Mouse (Mus musculus): ENCODE measurements at regions not wholly inside any gene's neighbourhood (a gene's known extent, or its start where the extent isn't known, plus 50 kb on each side); places are given as distances from the start of the nearest gene placed in this dataset.
A peak's percentile ranks its signal among the peaks of the same experiment; 100 is the strongest.

DNA sequence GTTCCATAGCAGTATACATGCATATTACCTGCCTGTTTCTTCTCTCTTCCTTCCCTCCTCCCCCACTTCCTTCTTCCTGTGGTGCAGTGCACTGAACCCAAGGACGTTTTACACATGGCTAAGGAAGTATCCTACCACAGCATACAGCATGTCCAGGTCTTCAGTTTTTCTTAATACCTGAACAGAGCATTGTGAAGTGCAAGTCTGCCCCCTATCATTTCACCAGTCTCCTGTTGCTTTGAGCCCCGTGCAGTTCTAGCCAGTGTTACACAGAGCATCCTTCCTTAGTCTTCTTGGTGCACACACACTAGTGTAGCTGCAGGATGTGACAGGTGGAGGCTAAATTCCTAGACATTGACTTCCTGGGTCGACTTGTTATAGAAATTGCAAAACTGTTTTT lies 53.7 kb upstream of the Foxb1 start:
- no peak for DNase-seq (ENCODE audit: inconsistent age in 2 of 2, low spot score in 1 of 2)

DNA sequence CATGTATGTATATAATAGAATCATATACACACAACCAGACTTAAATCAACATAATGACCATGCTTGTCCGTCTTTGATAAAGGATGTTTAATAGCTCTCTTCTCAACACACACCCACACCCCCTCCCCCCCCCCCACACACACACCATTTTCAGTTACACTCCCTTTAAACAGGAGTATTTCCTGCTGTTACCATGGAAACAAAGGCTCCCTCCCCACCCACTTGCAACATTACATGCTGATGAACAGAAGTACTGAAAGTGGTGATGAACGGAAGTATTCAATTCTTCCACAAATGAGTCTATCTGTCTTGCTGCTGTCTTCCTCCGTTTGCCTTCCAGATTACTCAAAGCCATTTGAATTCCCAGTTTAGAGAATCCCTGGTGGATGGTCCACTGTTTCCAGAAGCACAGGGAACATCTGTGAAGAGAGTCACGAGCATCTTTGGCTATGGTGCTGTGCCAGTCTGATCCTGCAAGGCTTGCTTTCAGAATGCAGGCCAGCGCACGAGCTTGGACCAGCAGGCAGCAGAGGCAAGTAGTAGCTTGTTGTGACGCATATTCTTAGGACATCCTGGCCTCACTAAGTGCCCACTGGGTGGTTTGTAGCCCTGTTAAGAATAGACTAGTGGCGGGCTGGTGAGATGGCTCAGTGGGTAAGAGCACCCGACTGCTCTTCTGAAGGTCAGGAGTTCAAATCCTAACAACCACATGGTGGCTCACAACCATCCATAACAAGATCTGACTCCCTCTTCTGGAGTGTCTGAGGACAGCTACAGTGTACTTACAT lies 62.6 kb upstream of the Foxb1 start:
- DNase-seq (ENCODE audit: inconsistent age in 2 of 2, low spot score in 1 of 2) = no peak

GRCm38 (mm10) chr9:69828428-69828827 lies 67.7 kb upstream of the Foxb1 start:
- DNase-seq (ENCODE audit: inconsistent age in 2 of 2, low spot score in 1 of 2) = no peak

DNA sequence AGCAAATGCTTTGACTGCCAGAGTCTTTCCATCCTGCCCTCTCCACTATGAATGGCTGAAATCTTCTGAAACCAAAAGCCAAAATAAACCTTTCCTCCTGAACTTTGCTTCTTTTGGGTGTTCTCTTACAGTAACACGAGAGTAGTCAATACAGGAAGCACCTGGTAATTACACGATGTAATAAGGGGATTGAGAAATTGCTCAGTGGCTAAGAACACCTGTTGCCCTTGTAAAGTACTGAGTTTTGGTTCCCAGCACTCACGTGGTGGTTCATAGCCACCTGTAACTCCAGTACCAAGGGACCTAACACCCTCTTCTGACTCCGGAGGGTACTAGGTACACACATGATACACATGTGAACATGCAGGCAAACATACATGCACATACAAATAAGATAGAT lies 74.7 kb upstream of the Foxb1 start:
- no peak for DNase-seq (ENCODE audit: inconsistent age in 2 of 2, low spot score in 1 of 2)

GRCm38 (mm10) chr9:69839198-69839597 lies 78.5 kb upstream of the Foxb1 start:
- no peak for DNase-seq (ENCODE audit: inconsistent age in 2 of 2, low spot score in 1 of 2)

DNA sequence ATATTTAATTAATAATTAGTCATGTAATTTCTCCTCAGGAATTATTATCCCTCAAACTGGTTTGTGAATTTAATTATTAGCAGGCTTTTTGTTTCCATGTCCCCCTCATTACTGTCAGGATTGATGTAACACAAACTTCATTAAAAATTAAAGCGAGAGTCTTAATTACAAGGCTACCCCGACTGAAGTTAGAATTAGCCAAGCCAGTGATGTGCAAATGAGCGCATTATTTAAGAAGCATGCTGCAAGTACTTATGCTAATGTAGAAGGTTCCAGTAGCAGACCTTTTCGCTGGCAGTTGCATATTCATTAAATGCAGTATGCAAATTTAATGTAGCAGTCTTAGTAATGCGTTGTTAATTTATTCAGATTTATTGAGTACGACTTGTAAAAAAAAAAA lies 84.0 kb upstream of the Foxb1 start:
- no peak for DNase-seq (ENCODE audit: inconsistent age in 2 of 2, low spot score in 1 of 2)

- no peak for DNase-seq (ENCODE audit: inconsistent age in 2 of 2, low spot score in 1 of 2)
These were observed 84.5 kb upstream of the Foxb1 start for GRCm38 (mm10) chr9:69845210-69845609.

DNA sequence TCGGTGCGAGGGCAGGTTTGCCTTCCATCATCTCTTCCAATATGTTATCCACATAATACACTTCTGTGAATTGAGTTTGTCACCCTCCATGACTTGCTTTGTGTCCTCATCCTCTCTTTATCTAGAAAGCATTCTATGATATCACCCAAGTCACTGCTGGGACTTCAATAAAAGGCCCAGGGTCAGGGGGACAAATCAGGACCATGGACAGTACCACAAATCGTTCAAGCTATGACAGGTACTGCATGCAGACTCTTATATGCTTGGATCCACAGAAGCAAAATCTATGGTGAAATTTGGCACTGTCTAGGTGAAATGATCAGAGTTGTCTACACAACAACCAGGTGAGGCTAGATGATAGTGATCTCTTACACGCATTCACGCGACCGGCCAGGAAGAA lies 95.9 kb upstream of the Foxb1 start:
- DNase-seq (ENCODE audit: inconsistent age in 2 of 2, low spot score in 1 of 2) = peak in 1 of 2 experiments; percentile 52

DNA sequence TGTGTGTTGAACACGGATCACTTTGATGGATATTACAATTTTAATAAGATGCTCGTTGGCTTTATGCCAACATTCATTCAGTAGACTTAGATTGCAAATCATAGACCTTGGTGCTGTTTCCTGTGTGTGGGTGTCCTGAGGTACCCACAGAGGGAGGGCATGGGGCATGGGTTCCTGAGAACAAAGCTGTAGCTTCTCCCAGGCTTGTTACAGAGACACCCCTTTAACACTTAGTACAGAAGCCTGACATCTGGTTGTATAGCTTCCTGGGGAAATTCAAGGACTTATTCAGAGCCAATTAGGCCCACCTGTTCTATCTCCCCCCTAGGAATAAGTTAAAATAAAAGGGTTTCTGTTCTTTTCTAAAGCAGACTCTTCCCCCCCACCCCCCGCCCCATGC lies 97.9 kb upstream of the Foxb1 start:
- no peak for DNase-seq (ENCODE audit: inconsistent age in 2 of 2, low spot score in 1 of 2)

DNA sequence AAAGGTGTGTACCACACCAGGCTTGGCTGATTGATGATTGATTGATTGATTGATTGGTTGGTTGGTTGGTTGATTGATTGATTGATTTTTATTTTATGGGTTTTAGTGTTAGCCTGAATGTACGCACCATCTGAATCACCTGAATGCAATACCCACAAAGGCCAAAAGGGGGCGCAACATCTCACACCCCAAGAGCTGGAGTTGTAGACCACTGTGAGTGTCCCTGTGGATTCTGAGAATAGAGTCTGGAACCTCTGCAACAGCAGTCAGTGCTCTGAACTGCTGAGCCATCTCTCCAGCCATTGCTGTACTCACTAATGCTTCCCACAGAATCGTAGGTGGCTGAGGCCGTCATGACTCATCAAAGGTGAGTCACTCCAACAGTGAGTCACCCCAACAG lies 109.4 kb upstream of the Foxb1 start:
- DNase-seq (ENCODE audit: inconsistent age in 2 of 2, low spot score in 1 of 2) = no peak

- DNase-seq (ENCODE audit: inconsistent age in 2 of 2, low spot score in 1 of 2) = no peak
These were observed 102.9 kb upstream of the Bnip2 start for GRCm38 (mm10) chr9:69886351-69886750.

GRCm38 (mm10) chr9:69898016-69898415 lies 91.2 kb upstream of the Bnip2 start:
- DNase-seq (ENCODE audit: inconsistent age in 2 of 2, low spot score in 1 of 2) = no peak

DNA sequence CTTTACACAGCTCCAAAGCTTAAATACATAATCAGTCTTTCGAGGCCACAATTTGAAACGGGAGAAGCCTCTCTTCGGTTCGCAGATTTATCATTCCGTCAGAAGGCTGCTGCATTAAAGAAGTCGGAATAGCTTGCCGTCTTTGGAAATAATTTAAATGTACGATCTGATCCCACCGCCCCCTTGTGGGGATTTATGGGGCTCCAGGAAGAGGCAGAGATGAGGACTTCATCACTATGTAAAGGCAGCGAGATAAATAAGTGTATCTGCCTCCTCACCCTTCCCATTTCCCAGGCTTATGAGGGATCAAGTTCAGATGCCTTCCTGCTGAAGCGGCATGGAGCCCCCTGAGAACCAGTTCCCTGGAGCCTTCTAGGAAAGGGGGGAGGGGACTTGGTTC lies 89.9 kb upstream of the Bnip2 start:
- peak in 1 of 2 experiments; percentile 30 for DNase-seq (ENCODE audit: inconsistent age in 2 of 2, low spot score in 1 of 2)

GRCm38 (mm10) chr9:69900871-69901270 lies 88.4 kb upstream of the Bnip2 start:
- DNase-seq (ENCODE audit: inconsistent age in 2 of 2, low spot score in 1 of 2) = no peak

DNA sequence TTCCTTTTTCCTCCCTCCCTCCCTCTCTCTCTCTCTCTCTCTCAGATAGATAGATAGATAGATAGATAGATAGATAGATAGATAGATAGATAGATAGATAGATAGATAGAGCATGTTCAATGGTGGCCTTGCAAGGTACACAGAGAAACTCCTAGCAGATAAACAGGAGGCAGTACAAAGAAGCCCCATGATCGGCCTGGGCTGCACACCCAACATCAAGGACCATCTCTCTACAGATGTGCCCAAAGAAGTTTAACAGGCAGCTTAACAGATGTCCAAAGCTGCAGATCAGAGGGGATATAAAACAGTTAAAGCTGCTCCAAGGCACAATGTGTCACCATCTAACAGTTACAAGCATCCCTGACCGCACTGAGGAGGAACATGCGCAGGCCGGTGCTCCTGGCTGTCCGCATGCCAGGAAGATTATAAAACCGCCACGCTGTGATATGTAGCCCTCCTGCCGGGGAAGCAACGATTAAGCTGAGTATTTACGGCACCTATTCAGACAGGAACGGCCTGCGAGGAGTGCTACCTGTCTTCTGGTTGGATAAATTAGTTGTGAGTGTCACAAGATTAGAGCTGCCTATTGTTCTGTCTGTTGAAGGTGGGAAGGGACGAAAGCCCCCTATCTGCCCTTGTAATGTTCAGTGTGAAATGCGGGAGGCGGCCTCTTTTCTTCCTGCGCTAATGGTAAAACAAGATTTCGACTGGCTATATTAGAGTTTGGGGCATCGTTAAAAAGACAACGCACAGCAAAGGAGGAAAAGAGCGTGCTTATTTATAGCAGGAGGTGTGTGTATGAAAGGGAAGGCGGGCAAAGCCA lies 81.9 kb upstream of the Bnip2 start:
- peak; percentile 11 to 32 for DNase-seq (ENCODE audit: inconsistent age in 2 of 2, low spot score in 1 of 2)

- DNase-seq (ENCODE audit: inconsistent age in 2 of 2, low spot score in 1 of 2) = no peak
These were observed 78.6 kb upstream of the Bnip2 start for GRCm38 (mm10) chr9:69910621-69911020.

DNA sequence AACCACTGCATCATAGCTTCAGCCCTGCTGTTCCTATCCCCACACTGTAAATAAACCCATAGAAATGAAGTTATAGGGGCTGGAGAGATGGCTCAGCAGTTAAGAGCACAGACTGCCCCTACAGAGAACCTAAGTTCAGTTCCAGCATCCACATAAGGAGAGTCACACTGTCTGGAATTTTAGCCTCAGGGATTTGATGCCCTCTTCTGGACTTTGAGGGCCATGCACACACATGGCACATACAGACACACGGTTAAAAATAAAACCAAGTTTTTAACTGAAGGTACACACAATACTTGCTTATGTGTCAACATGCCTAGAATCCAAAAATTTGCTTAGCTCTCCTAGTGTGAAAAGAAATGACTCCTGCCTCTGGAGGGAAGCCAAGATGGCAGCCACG lies 61.1 kb upstream of the Bnip2 start:
- DNase-seq (ENCODE audit: inconsistent age in 2 of 2, low spot score in 1 of 2) = no peak

GRCm38 (mm10) chr9:69937863-69938262 lies 51.4 kb upstream of the Bnip2 start:
- DNase-seq (ENCODE audit: inconsistent age in 2 of 2, low spot score in 1 of 2) = no peak

Data from adrenal gland, adult (tissue).